Mouse (Mus musculus) hematopoietic stem cell, adult 5-6 weeks (primary cell): Measurements from ENCODE around the gene Grin1. TPM values are rescaled to one million over a fixed set of nuclear protein-coding genes. Genes with fewer than 3 reads are reported as not detected.

Experiments
- ATAC-seq, 2 experiments: fragments of 125-278 bp in 1 of 2; replicated peaks in 1 of 2; 2 replicates each; pipeline ENCODE4 v1.8.0; 2016 to 2017; ENCODE audit warnings: inconsistent platforms in 2 of 2, mild to moderate bottlenecking in 2 of 2, moderate number of reproducible peaks in 2 of 2, low read depth in 1 of 2, moderate TSS enrichment in 1 of 2; ENCODE audit not compliant: low FRiP score in 2 of 2, poor library complexity in 2 of 2, severe bottlenecking in 2 of 2, insufficient read depth in 1 of 2, low TSS enrichment in 1 of 2
- total RNA-seq: library from RNA; stranded (forward); fragments of 172-1452, 232-1000 nt; gene quantifications from 2 replicates; pipeline ENCODE4 v1.2.3, GENCODE M21; 2017

Grin1 gene
- total RNA-seq, 1 experiment from 2014 or later: not detected

GRCm38 (mm10) chr2:25242101-25242506 is 76.9 kb downstream of the Grin1 start, which contains the start of the genes Rnf208 and Cysrt1:
Gene Rnf208, plus strand, starts transcription at chr2:25242255.
Gene Cysrt1, minus strand, starts transcription at chr2:25242452.
- ATAC-seq: no peak

- no peak for ATAC-seq
Measured at GRCm38 (mm10) chr2:25241438-25241775, 77.6 kb downstream of the Grin1 start.

Other genes starting within 250 kb of the Grin1 start
- not detected in 2 replicates for gene Entpd8, start 238.9 kb downstream of the Grin1 start, total RNA-seq
- 1.0 TPM in 1 of 2 replicates, not detected in the other for gene Noxa1, start 224.0 kb downstream of the Grin1 start, total RNA-seq
- 2.6 and 4.4 TPM in 2 replicates for gene Nrarp, start 138.4 kb downstream of the Grin1 start, total RNA-seq
- gene Tor4a, start 122.3 kb downstream of the Grin1 start, total RNA-seq: 30.0 and 33.3 TPM in 2 replicates
- 40.1 and 53.5 TPM in 2 replicates for gene Nelfb, start 107.7 kb downstream of the Grin1 start, total RNA-seq
- not detected in 2 replicates for gene Stpg3, start 104.5 kb downstream of the Grin1 start, total RNA-seq
- gene Fam166a, start 100.4 kb downstream of the Grin1 start, total RNA-seq: not detected in 2 replicates
- gene Tubb4b, start 94.5 kb downstream of the Grin1 start, total RNA-seq: 426 and 473 TPM in 2 replicates
- gene Slc34a3, start 84.8 kb downstream of the Grin1 start, total RNA-seq: 0.81 TPM in 1 of 2 replicates, not detected in the other
- gene Rnf224, start 82.4 kb downstream of the Grin1 start, total RNA-seq: not detected in 2 replicates
- 0.50 TPM in 1 of 2 replicates, not detected in the other for gene Rnf208, start 76.9 kb downstream of the Grin1 start, total RNA-seq
- not detected in 2 replicates for gene Cysrt1, start 76.7 kb downstream of the Grin1 start, total RNA-seq
- 1.4 and 5.1 TPM in 2 replicates for gene AL732309.1, start 72.3 kb downstream of the Grin1 start, total RNA-seq
- gene Tmem203, start 63.7 kb downstream of the Grin1 start, total RNA-seq: 9.9 and 10.8 TPM in 2 replicates
- gene Tprn, start 56.6 kb downstream of the Grin1 start, total RNA-seq: 8.2 and 10.6 TPM in 2 replicates
- gene Ssna1, start 46.7 kb downstream of the Grin1 start, total RNA-seq: 46.4 and 82.9 TPM in 2 replicates
- gene Anapc2, start 46.7 kb downstream of the Grin1 start, total RNA-seq: 39.0 and 46.9 TPM in 2 replicates
- gene Tmem210, start 31.0 kb downstream of the Grin1 start, total RNA-seq: not detected in 2 replicates
- not detected in 2 replicates for gene Lrrc26, start 29.3 kb downstream of the Grin1 start, total RNA-seq
- 60.9 and 70.9 TPM in 2 replicates for gene Man1b1, start 13.2 kb upstream of the Grin1 start, total RNA-seq
- gene Dpp7, start 37.2 kb upstream of the Grin1 start, total RNA-seq: 11.9 and 31.6 TPM in 2 replicates
- 8.2 and 12.6 TPM in 2 replicates for gene Uap1l1, start 46.5 kb upstream of the Grin1 start, total RNA-seq
- 3.3 and 12.1 TPM in 2 replicates for gene Sapcd2, start 53.1 kb upstream of the Grin1 start, total RNA-seq
- not detected in 2 replicates for gene Entpd2, start 76.7 kb upstream of the Grin1 start, total RNA-seq
- gene Npdc1, start 80.2 kb upstream of the Grin1 start, total RNA-seq: 0.74 and 2.3 TPM in 2 replicates
- gene Fut7, start 104.1 kb upstream of the Grin1 start, total RNA-seq: 23.6 and 28.5 TPM in 2 replicates
- 52.7 and 57.5 TPM in 2 replicates for gene Abca2, start 109.5 kb upstream of the Grin1 start, total RNA-seq
- not detected in 2 replicates for gene Clic3, start 137.7 kb upstream of the Grin1 start, total RNA-seq
- 27.5 and 28.0 TPM in 2 replicates for gene Paxx, start 141.9 kb upstream of the Grin1 start, total RNA-seq
- gene Ptgds, start 150.9 kb upstream of the Grin1 start, total RNA-seq: 3.4 and 3.5 TPM in 2 replicates
- gene Lcn12, start 174.7 kb upstream of the Grin1 start, total RNA-seq: not detected in 2 replicates
- 20.6 and 25.1 TPM in 2 replicates for gene Fbxw5, start 181.6 kb upstream of the Grin1 start, total RNA-seq
- gene C8g, start 182.5 kb upstream of the Grin1 start, total RNA-seq: 0.35 and 2.0 TPM in 2 replicates
- gene Traf2, start 227.8 kb upstream of the Grin1 start, total RNA-seq: 18.0 and 20.2 TPM in 2 replicates
- gene Edf1, start 238.7 kb upstream of the Grin1 start, total RNA-seq: 68.7 and 71.1 TPM in 2 replicates